29 mouse cellular contexts compared by ENCODE assay signal in the genomic region with DNA sequence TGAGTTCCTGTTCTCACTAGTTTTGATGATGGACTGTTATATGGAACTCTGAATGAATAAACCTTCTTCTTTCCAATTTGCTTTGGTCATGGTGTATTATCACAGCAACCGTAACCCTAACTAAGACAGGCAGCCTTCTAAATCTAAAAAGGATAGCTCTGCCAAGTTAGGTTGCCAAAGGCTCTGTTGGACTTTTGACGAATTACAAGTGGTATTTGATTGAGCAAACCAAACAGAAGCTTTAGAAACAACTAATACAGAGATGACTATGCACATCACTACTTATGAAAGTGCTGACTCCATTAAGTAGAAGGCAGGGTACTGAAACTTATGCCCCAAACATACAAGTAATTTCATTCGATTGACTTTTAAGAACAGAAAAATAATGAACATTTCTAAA. TPM values are rescaled to one million over a fixed set of nuclear protein-coding genes. Genes with fewer than 3 reads are reported as not detected.
DNase-seq lines count a peak whose midpoint lies in the region; ATAC-seq and TF ChIP-seq lines count a peak whose summit lies in the region.
"Had no signal": no experiment of that assay in that cellular context is flagged by ENCODE, and none has a peak within 500 bp of the region (broad histone marks: within the 10 kb centered on the region; RNA-seq: fewer than 3 reads in every experiment).

No protein-coding gene starts in this region.

- TF ChIP-seq CTCF in liver, adult 2 months (IDR thresholded peaks at IDR 0.05; ENCODE audit: low read depth, low read length) = no peak
- TF ChIP-seq CTCF in lung, postnatal 0 days (IDR thresholded peaks at IDR 0.05) = no peak

- no peak overlapping the region for H3K27ac ChIP-seq in liver, adult 2 months (replicated peaks; ENCODE audit: insufficient read depth, low read depth, low read length)
- H3K27ac ChIP-seq in liver, embryonic 11.5 days (ENCODE audit: low read depth, low read length) = no peak overlapping the region
- no peak overlapping the region for H3K27ac ChIP-seq in lung, postnatal 0 days (ENCODE audit: low read length)
- no peak overlapping the region for H3K27ac ChIP-seq in hindbrain, embryonic 10.5 days
- H3K27ac ChIP-seq: embryonic facial prominence, embryonic 13.5 days; embryonic facial prominence, embryonic 15.5 days; forebrain, embryonic 13.5 days; forebrain, embryonic 15.5 days had no signal

- H3K4me3 ChIP-seq in liver, adult 2 months (ENCODE audit: insufficient read depth, low read depth, low read length) = no peak overlapping the region
- no peak overlapping the region for H3K4me3 ChIP-seq in liver, embryonic 11.5 days (ENCODE audit: low read depth, low read length)
- H3K4me3 ChIP-seq in lung, postnatal 0 days (ENCODE audit: low read depth, low read length) = no peak overlapping the region
- H3K4me3 ChIP-seq in hindbrain, embryonic 10.5 days = no peak overlapping the region
- H3K4me3 ChIP-seq: embryonic facial prominence, embryonic 13.5 days; embryonic facial prominence, embryonic 15.5 days; erythroblast, embryonic 14.5 days; forebrain, embryonic 13.5 days; forebrain, embryonic 15.5 days had no signal

- ATAC-seq in liver, embryonic 11.5 days (replicated peaks; ENCODE audit: low FRiP score) = no peak
- no peak for ATAC-seq in lung, postnatal 0 days
- ATAC-seq: activated CD4-positive, CD25-positive, alpha-beta regulatory T cell, adult 4 months; CD4-positive, CD25-positive, alpha-beta regulatory T cell, adult 4 months; forebrain, embryonic 13.5 days; forebrain, embryonic 15.5 days; Patski had no signal

- H3K27me3 ChIP-seq in liver, adult 2 months (ENCODE audit: control insufficient read depth, insufficient read depth, low read length) = no peaks in the 10 kb centered on the region
- H3K27me3 ChIP-seq in liver, embryonic 11.5 days (replicated peaks; ENCODE audit: control insufficient read depth, insufficient read depth, low read length) = no peaks in the 10 kb centered on the region
- no peaks in the 10 kb centered on the region for H3K27me3 ChIP-seq in lung, postnatal 0 days (replicated peaks; ENCODE audit: insufficient read depth, low read length)
- H3K27me3 ChIP-seq in hindbrain, embryonic 10.5 days (ENCODE audit: insufficient read depth, poor library complexity, severe bottlenecking) = no peaks in the 10 kb centered on the region
- H3K27me3 ChIP-seq: CH12.LX; embryonic facial prominence, embryonic 13.5 days; embryonic facial prominence, embryonic 15.5 days; forebrain, embryonic 13.5 days; forebrain, embryonic 15.5 days; Patski had no signal

- DNase-seq in heart, adult 8-10 months (ENCODE audit: low spot score) = peak; percentile 12
- no peak for DNase-seq in heart, postnatal 36 days
- peak; percentile 87 for DNase-seq in liver, adult 2 months (ENCODE audit: extremely low read depth, low read depth, low spot score)
- DNase-seq in liver, embryonic 11.5 days (ENCODE audit: low spot score) = no peak
- peak; percentile 11 for DNase-seq in lung, postnatal 36 days
- DNase-seq in lung, postnatal 0 days (ENCODE audit: low spot score) = no peak
- DNase-seq in gonadal fat pad, adult 2 months (ENCODE audit: low read depth) = peak; percentile 27
- DNase-seq in hindbrain, embryonic 10.5 days (ENCODE audit: low spot score) = no peak
- DNase-seq: adrenal gland, adult 2 months; adrenal gland, postnatal 10 days; adrenal gland, postnatal 25 days; B cell, adult 2 months; cerebellum, adult 11 months; cerebellum, adult 18-20 months; cerebellum, adult 8-10 months; cerebellum, adult 9-11 months; cerebellum, postnatal 14 days; cerebellum, postnatal 36 days; embryo, embryonic 11 days had no signal

- no peaks in the 10 kb centered on the region for H3K9me3 ChIP-seq in liver, embryonic 11.5 days (ENCODE audit: control insufficient read depth, low read length)
- no peaks in the 10 kb centered on the region for H3K9me3 ChIP-seq in lung, postnatal 0 days (ENCODE audit: low read length)
- no peaks in the 10 kb centered on the region for H3K9me3 ChIP-seq in hindbrain, embryonic 10.5 days
- H3K9me3 ChIP-seq: embryonic facial prominence, embryonic 13.5 days; embryonic facial prominence, embryonic 15.5 days; forebrain, embryonic 13.5 days; forebrain, embryonic 15.5 days; G1E had no signal

- WGBS in liver, adult 2 months = 37% methylated on average over 3 of the region's 3 CpGs
- 93% methylated on average over 3 of the region's 3 CpGs for WGBS in liver, embryonic 11.5 days
- WGBS in lung, postnatal 0 days = 85% methylated on average over 3 of the region's 3 CpGs
- 84% methylated on average over 3 of the region's 3 CpGs for WGBS in hindbrain, embryonic 10.5 days

- H3K36me3 ChIP-seq in liver, adult 2 months (ENCODE audit: control insufficient read depth, insufficient read depth, low read length) = peaks cover 31% of the 10 kb centered on the region
- H3K36me3 ChIP-seq in liver, embryonic 11.5 days (ENCODE audit: control insufficient read depth, insufficient read depth, low read length) = peaks cover 37% of the 10 kb centered on the region
- 0 out of 2 replicates have a peak, but pooled peaks cover 10% of the 10 kb centered on the region for H3K36me3 ChIP-seq in lung, postnatal 0 days (ENCODE audit: insufficient read depth, low read length)
- H3K36me3 ChIP-seq in hindbrain, embryonic 10.5 days = peaks cover 99% of the 10 kb centered on the region

- H3K9ac ChIP-seq in liver, adult 2 months (ENCODE audit: low read depth, low read length) = no peak overlapping the region
- H3K9ac ChIP-seq in liver, embryonic 11.5 days (ENCODE audit: low read depth, low read length) = no peak overlapping the region
- H3K9ac ChIP-seq in lung, postnatal 0 days (replicated peaks; ENCODE audit: low read depth) = no peak overlapping the region
- H3K9ac ChIP-seq: embryonic facial prominence, embryonic 13.5 days; embryonic facial prominence, embryonic 15.5 days; forebrain, embryonic 13.5 days; forebrain, embryonic 15.5 days had no signal

- H3K4me1 ChIP-seq in liver, adult 2 months (ENCODE audit: control insufficient read depth, insufficient read depth, low read length) = peaks cover 2% of the 10 kb centered on the region; the same call in 1 of the 2 replicates
- no peaks in the 10 kb centered on the region for H3K4me1 ChIP-seq in liver, embryonic 11.5 days (replicated peaks; ENCODE audit: control insufficient read depth, insufficient read depth, low read length)
- H3K4me1 ChIP-seq in lung, postnatal 0 days (ENCODE audit: insufficient read depth, low read depth, low read length) = no peaks in the 10 kb centered on the region; the same call in 1 of the 2 replicates
- H3K4me1 ChIP-seq in hindbrain, embryonic 10.5 days (replicated peaks) = no peaks in the 10 kb centered on the region
- H3K4me1 ChIP-seq: embryonic facial prominence, embryonic 13.5 days; embryonic facial prominence, embryonic 15.5 days; forebrain, embryonic 13.5 days; forebrain, embryonic 15.5 days had no signal

- intact Hi-C loops in heart, postnatal 36 days (cut with DNase I) = no loop called here

- H3K79me2 ChIP-seq in liver, adult 2 months (ENCODE audit: control insufficient read depth, insufficient read depth, low read length) = no peaks in the 10 kb centered on the region

- TF ChIP-seq EP300 in lung, postnatal 0 days (IDR thresholded peaks at IDR 0.05) = no peak

- H3K4me2 ChIP-seq in liver, embryonic 11.5 days = no peak overlapping the region
- no peak overlapping the region for H3K4me2 ChIP-seq in lung, postnatal 0 days (replicated peaks; ENCODE audit: low read depth, low read length)
- H3K4me2 ChIP-seq: embryonic facial prominence, embryonic 13.5 days; embryonic facial prominence, embryonic 15.5 days; forebrain, embryonic 13.5 days; forebrain, embryonic 15.5 days had no signal

- no peak for TF ChIP-seq POLR2A in liver, adult 2 months (IDR thresholded peaks at IDR 0.05; ENCODE audit: extremely low read depth, insufficient read depth, low read length)

RNA-seq across cellular contexts. Expression of gene Emilin2, which starts 36.4 kb away (rescaled TPM):
- total RNA-seq in heart, adult 8-10 months (2022) = 10 to 100 TPM; 25.3 to 46.2 (median 41.1) TPM
- 10 to 100 TPM; 53.7 to 67.6 TPM for total RNA-seq in heart, postnatal 36 days (2021)
- 1.1 and 1.5 TPM in 2 replicates for total RNA-seq in liver, adult 2 months (2014; rRNA removed)
- 0.31 and 1.7 TPM in 2 replicates for polyA plus RNA-seq in liver, adult 2 months (2012; rRNA removed)
- polyA plus RNA-seq in liver, embryonic 11.5 days (2014; fragmentation: Nextera tagmentation; extraction: Ambion mirVana) = 31.3 and 33.4 TPM in 2 replicates
- polyA plus RNA-seq in lung, postnatal 0 days (2015; fragmentation: Nextera tagmentation; extraction: Ambion mirVana) = 4.3 and 5.0 TPM in 2 replicates
- 9.9 and 10.1 TPM in 2 replicates for polyA plus RNA-seq in gonadal fat pad, adult 2 months (2012; rRNA removed)
- 20.2 and 26.3 TPM in 2 replicates for polyA plus RNA-seq in hindbrain, embryonic 10.5 days (2016; fragmentation: Nextera tagmentation; extraction: Ambion mirVana)
- polyA plus RNA-seq: CD4-positive, CD25-positive, alpha-beta regulatory T cell, adult 4 months had no signal

Comparison
In these comparisons a context has a peak if more than half of its experiments do, and no peak if none do; other contexts are left out.
1. DNase-seq: peak in heart, adult 8-10 months (single experiment), liver, adult 2 months (single experiment), lung, postnatal 36 days (single experiment) and gonadal fat pad, adult 2 months (single experiment); none in heart, postnatal 36 days (0 of 2), liver, embryonic 11.5 days (single experiment), lung, postnatal 0 days (single experiment) and hindbrain, embryonic 10.5 days (single experiment).